Mouse (Mus musculus): Measurements from ENCODE around the gene Lepr.

GRCm38 (mm10) chr4:101760490-101760889 lies 43.3 kb downstream of the Lepr start:
- no peak for TF ChIP-seq CTCF (IDR thresholded peaks at IDR 0.05; ENCODE audit: low read depth)
- no peak for TF ChIP-seq EP300 (IDR thresholded peaks at IDR 0.05; ENCODE audit: low read depth)
